Mouse (Mus musculus): ENCODE data around the gene Tjp3. TPM values are rescaled to one million over a fixed set of nuclear protein-coding genes. Genes with fewer than 3 reads are reported as not detected.

Gene Tjp3
- polyA plus RNA-seq (2012; rRNA removed): 0.21 and 0.25 TPM in 2 replicates

GRCm38 (mm10) chr10:81291511-81292104 lies at the start of gene Tjp3:
TSS of gene Tjp3 (minus strand) at chr10:81291581.

GRCm38 (mm10) chr10:81328386-81328785 lies 37.0 kb upstream of the Tjp3 start, which contains the start of gene Tbxa2r:
TSS of gene Tbxa2r (plus strand) at chr10:81328731.

GRCm38 (mm10) chr10:81320550-81321347 lies 29.4 kb upstream of the Tjp3 start, which contains the start of gene Cactin:
TSS of gene Cactin (plus strand) at chr10:81321103.

GRCm38 (mm10) chr10:81292554-81293333 lies 1.4 kb upstream of the Tjp3 start, which contains the start of gene Pip5k1c:
TSS of gene Pip5k1c (plus strand) at chr10:81292963.

GRCm38 (mm10) chr10:81266211-81267105 lies 24.9 kb downstream of the Tjp3 start, which contains the start of the genes Mrpl54 and Apba3:
TSS of gene Mrpl54 (minus strand) at chr10:81266934.
TSS of gene Apba3 (plus strand) at chr10:81266960.

GRCm38 (mm10) chr10:81252424-81253419 lies 38.7 kb downstream of the Tjp3 start, which contains the start of gene Matk:
TSS of gene Matk (plus strand) at chr10:81252935.

GRCm38 (mm10) chr10:81232580-81233225 lies 58.7 kb downstream of the Tjp3 start, which contains the start of gene Zfr2:
TSS of gene Zfr2 (plus strand) at chr10:81233155.

GRCm38 (mm10) chr10:81230438-81231332 lies 60.7 kb downstream of the Tjp3 start, which contains the start of gene Atcay:
TSS of gene Atcay (minus strand) at chr10:81230833.

Other genes starting within 250 kb of the Tjp3 start
- 33.9 and 37.4 TPM in 2 replicates for gene Sgta, start 231.4 kb downstream of the Tjp3 start, polyA plus RNA-seq (2012; rRNA removed)
- 20.2 and 21.2 TPM in 2 replicates for gene Thop1, start 221.5 kb downstream of the Tjp3 start, polyA plus RNA-seq (2012; rRNA removed)
- 10.0 and 12.8 TPM in 2 replicates for gene Creb3l3, start 192.7 kb downstream of the Tjp3 start, polyA plus RNA-seq (2012; rRNA removed)
- gene Map2k2, start 185.7 kb downstream of the Tjp3 start, polyA plus RNA-seq (2012; rRNA removed): 48.6 and 59.6 TPM in 2 replicates
- gene Zbtb7a, start 156.4 kb downstream of the Tjp3 start, polyA plus RNA-seq (2012; rRNA removed): 13.8 and 16.4 TPM in 2 replicates
- 9.9 and 11.4 TPM in 2 replicates for gene Pias4, start 123.7 kb downstream of the Tjp3 start, polyA plus RNA-seq (2012; rRNA removed)
- gene Eef2, start 115.0 kb downstream of the Tjp3 start, polyA plus RNA-seq (2012; rRNA removed): 555 and 587 TPM in 2 replicates
- 15.3 and 17.6 TPM in 2 replicates for gene Dapk3, start 108.6 kb downstream of the Tjp3 start, polyA plus RNA-seq (2012; rRNA removed)
- gene 4930442H23Rik, start 107.7 kb downstream of the Tjp3 start, polyA plus RNA-seq (2012; rRNA removed): not detected in 2 replicates
- gene Nmrk2, start 89.5 kb downstream of the Tjp3 start, polyA plus RNA-seq (2012; rRNA removed): not detected in 2 replicates
- gene Atcay, start 60.7 kb downstream of the Tjp3 start, polyA plus RNA-seq (2012; rRNA removed): under 0.01 and 0.02 TPM in 2 replicates
- 0.55 and 0.80 TPM in 2 replicates for gene Zfr2, start 58.4 kb downstream of the Tjp3 start, polyA plus RNA-seq (2012; rRNA removed)
- 0.77 and 0.83 TPM in 2 replicates for gene Matk, start 38.6 kb downstream of the Tjp3 start, polyA plus RNA-seq (2012; rRNA removed)
- 48.0 and 56.2 TPM in 2 replicates for gene Mrpl54, start 24.6 kb downstream of the Tjp3 start, polyA plus RNA-seq (2012; rRNA removed)
- gene Apba3, start 24.6 kb downstream of the Tjp3 start, polyA plus RNA-seq (2012; rRNA removed): 13.7 and 14.8 TPM in 2 replicates
- 9.9 and 12.5 TPM in 2 replicates for gene Pip5k1c, start 1.4 kb upstream of the Tjp3 start, polyA plus RNA-seq (2012; rRNA removed)
- gene Cactin, start 29.5 kb upstream of the Tjp3 start, polyA plus RNA-seq (2012; rRNA removed): 23.1 and 24.3 TPM in 2 replicates
- 2.3 and 2.5 TPM in 2 replicates for gene Tbxa2r, start 37.1 kb upstream of the Tjp3 start, polyA plus RNA-seq (2012; rRNA removed)
- 0.01 TPM in 2 replicates for gene Gipc3, start 51.7 kb upstream of the Tjp3 start, polyA plus RNA-seq (2012; rRNA removed)
- 23.8 and 26.9 TPM in 2 replicates for gene Hmg20b, start 58.9 kb upstream of the Tjp3 start, polyA plus RNA-seq (2012; rRNA removed)
- 7.4 and 8.6 TPM in 2 replicates for gene Mfsd12, start 65.9 kb upstream of the Tjp3 start, polyA plus RNA-seq (2012; rRNA removed)
- 0.43 and 0.84 TPM in 2 replicates for gene 4930404N11Rik, start 74.2 kb upstream of the Tjp3 start, polyA plus RNA-seq (2012; rRNA removed)
- gene Fzr1, start 86.9 kb upstream of the Tjp3 start, polyA plus RNA-seq (2012; rRNA removed): 57.1 and 63.1 TPM in 2 replicates
- gene Dohh, start 92.8 kb upstream of the Tjp3 start, polyA plus RNA-seq (2012; rRNA removed): 28.6 and 30.2 TPM in 2 replicates
- 0.84 and 0.93 TPM in 2 replicates for gene Gm48551, start 92.9 kb upstream of the Tjp3 start, polyA plus RNA-seq (2012; rRNA removed)
- 0.55 and 0.90 TPM in 2 replicates for gene Gm48552, start 97.4 kb upstream of the Tjp3 start, polyA plus RNA-seq (2012; rRNA removed)
- gene Smim24, start 101.5 kb upstream of the Tjp3 start, polyA plus RNA-seq (2012; rRNA removed): 1.7 and 2.0 TPM in 2 replicates
- gene Nfic, start 164.1 kb upstream of the Tjp3 start, polyA plus RNA-seq (2012; rRNA removed): 1.2 and 1.3 TPM in 2 replicates
- gene Celf5, start 191.1 kb upstream of the Tjp3 start, polyA plus RNA-seq (2012; rRNA removed): 0.05 TPM in 2 replicates
- gene Ncln, start 204.8 kb upstream of the Tjp3 start, polyA plus RNA-seq (2012; rRNA removed): 46.7 and 55.3 TPM in 2 replicates
- gene S1pr4, start 208.6 kb upstream of the Tjp3 start, polyA plus RNA-seq (2012; rRNA removed): 1.3 and 1.7 TPM in 2 replicates
- gene Gna15, start 232.6 kb upstream of the Tjp3 start, polyA plus RNA-seq (2012; rRNA removed): 4.3 and 4.6 TPM in 2 replicates